Mouse (Mus musculus) spleen, adult 12 weeks (tissue): Measurements from ENCODE around the gene Rpl21.
A peak's percentile ranks its signal among the peaks of the same experiment; 100 is the strongest.

Experiments
- DNase-seq: peaks from one replicate; pipeline ENCODE4 v3.0.0; 2022; ENCODE audit warnings: low spot score

The Rpl21 gene

GRCm38 (mm10) chr5:146832769-146833448 lies at the start of gene Rpl21:
Gene Rpl21, plus strand, starts transcription at chr5:146832890.
- DNase-seq = peak; percentile 96

GRCm38 (mm10) chr5:146783300-146783699 lies 49.4 kb upstream of the Rpl21 start:
- DNase-seq = no peak

- DNase-seq = no peak
Measured at GRCm38 (mm10) chr5:146783891-146784290, 48.8 kb upstream of the Rpl21 start.

GRCm38 (mm10) chr5:146786123-146786522 lies 46.6 kb upstream of the Rpl21 start:
- DNase-seq = no peak

GRCm38 (mm10) chr5:146789413-146789812 lies 43.3 kb upstream of the Rpl21 start:
- no peak for DNase-seq

- DNase-seq = no peak
Measured at GRCm38 (mm10) chr5:146790944-146791343, 41.7 kb upstream of the Rpl21 start.

- DNase-seq = no peak
Measured at GRCm38 (mm10) chr5:146792140-146792791, 40.4 kb upstream of the Rpl21 start.

GRCm38 (mm10) chr5:146793630-146794083 lies 39.0 kb upstream of the Rpl21 start:
- no peak for DNase-seq

GRCm38 (mm10) chr5:146794084-146794852 lies 38.4 kb upstream of the Rpl21 start:
- no peak for DNase-seq

GRCm38 (mm10) chr5:146794853-146795252 lies 37.8 kb upstream of the Rpl21 start, which contains the start of gene Usp12:
Gene Usp12, minus strand, starts transcription at chr5:146795006.
- DNase-seq = peak; percentile 99

- DNase-seq = no peak
Measured at GRCm38 (mm10) chr5:146795728-146796127, 37.0 kb upstream of the Rpl21 start.

- DNase-seq = no peak
Measured at GRCm38 (mm10) chr5:146798031-146798430, 34.7 kb upstream of the Rpl21 start.

GRCm38 (mm10) chr5:146806004-146806430 lies 26.7 kb upstream of the Rpl21 start:
- no peak for DNase-seq

GRCm38 (mm10) chr5:146809951-146810350 lies 22.7 kb upstream of the Rpl21 start:
- DNase-seq = no peak

- no peak for DNase-seq
Measured at GRCm38 (mm10) chr5:146812866-146813265, 19.8 kb upstream of the Rpl21 start.

- DNase-seq = no peak
Measured at GRCm38 (mm10) chr5:146813421-146813820, 19.3 kb upstream of the Rpl21 start.

- DNase-seq = no peak
Measured at GRCm38 (mm10) chr5:146815394-146815793, 17.3 kb upstream of the Rpl21 start.

GRCm38 (mm10) chr5:146817583-146817982 lies 15.1 kb upstream of the Rpl21 start:
- no peak for DNase-seq

GRCm38 (mm10) chr5:146818906-146819623 lies 13.6 kb upstream of the Rpl21 start:
- DNase-seq = no peak

GRCm38 (mm10) chr5:146823005-146823404 lies 9.7 kb upstream of the Rpl21 start:
- DNase-seq = no peak

- peak; percentile 17 for DNase-seq
Measured at GRCm38 (mm10) chr5:146829528-146829927, 3.2 kb upstream of the Rpl21 start.

- no peak for DNase-seq
Measured at GRCm38 (mm10) chr5:146832435-146832768, 288 bp upstream of the Rpl21 start.
